Mouse (Mus musculus) 416B (cell line): ENCODE results near the gene Tmprss3.

Experiments
- DNase-seq: peaks from one replicate; pipeline ENCODE4 v3.0.0; 2011; ENCODE audit warnings: low read depth

Tmprss3 gene

DNA sequence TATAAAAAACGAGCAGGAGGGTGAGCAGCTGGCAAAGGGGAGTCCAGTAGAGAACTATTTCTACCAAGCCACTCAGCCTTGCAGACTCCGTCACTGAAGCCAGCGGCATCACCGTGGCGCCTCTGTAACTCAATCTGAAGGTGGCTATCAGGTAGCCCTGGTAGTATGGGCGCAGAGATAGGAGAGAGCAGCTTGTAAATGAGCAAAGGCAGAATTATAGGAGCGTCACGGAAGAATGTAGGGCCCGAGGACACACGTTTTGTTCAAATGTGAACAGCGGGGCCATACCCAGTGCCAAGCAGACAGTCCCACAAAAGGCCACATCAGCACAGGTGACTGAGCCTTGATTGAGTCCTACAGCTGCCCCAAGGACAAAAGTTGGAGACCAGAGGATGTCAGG lies at the start of gene Tmprss3:
TSS of gene Tmprss3 (minus strand) at position 101 of the 400 bp plus-strand sequence.
- no peak for DNase-seq

DNA sequence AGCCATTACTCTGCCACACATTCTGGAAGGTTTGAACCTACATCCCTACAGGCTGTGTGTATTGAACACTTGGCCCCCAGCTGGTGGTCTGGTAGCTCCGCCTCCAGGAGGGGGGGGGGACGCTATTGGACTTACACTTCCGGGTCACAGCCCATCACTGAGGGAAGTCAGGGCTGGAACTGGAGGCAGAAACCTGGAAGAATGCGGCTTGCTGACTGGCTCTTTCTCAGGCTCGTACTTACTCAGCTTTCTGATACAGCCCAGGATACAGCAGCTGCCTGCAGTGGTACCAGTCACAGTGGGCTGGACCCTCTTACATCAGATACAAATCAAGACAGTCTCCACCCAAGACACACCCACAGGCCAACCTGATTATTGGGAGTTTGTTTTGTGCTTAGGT lies 48.4 kb upstream of the Tmprss3 start:
- no peak for DNase-seq

DNA sequence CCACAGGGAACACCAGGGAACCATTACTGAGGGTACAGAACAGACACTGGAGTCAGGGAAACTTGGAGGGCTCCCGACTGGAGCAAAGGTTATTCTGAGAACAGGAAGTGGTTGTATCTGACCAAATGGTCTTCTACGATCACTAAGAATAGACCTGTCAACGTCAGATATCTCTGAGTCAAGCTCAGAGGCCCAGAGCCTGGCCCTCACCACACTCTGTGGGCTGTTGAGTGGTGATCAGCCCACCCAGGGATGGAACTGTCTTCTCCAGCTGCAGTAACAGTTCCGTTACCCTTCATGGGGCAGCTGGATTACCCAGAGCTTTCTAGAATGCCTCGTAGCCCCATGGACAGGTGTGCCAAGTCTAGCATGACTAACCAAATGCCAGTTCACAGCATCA lies 46.5 kb upstream of the Tmprss3 start:
- peak; percentile 51 for DNase-seq

DNA sequence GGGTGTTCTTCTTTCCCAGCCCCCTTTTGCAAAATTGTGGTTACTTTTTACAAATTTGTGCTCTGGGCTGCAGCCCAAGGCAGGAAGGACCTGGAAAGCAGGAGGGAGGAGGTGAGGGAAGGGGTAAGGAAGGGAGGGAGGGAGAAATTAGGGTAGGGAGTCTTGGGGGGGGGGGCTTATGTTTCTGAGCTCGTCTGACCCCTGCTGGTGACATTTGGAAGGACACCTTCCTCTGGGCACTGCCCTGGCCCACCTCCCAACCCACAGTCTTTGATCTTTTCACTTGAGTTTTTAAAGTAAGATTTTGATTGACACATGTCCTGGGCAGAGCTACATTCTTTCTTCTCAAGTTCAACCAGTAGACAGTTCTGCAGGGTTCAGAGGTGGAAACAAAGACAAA lies 44.0 kb upstream of the Tmprss3 start:
- peak; percentile 28 for DNase-seq

DNA sequence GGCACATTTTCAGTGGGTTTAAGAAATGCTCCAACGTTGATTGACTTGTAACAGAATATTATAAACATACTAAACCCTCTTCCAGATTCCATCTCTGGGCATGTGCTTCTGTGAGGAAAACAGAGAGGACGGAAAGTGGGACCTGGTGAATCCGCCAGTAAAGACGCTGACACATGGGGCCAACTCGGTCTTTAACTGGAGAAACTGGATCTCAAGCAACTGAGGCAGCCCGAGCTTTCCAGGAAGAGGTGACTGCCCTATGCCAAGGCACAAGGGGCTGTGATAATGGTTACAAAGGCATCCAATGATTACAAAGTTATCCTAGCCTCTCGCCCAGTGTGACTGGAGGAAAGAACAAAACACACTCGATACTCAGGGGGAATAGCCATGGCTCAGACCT lies 42.4 kb upstream of the Tmprss3 start:
- DNase-seq = no peak

DNA sequence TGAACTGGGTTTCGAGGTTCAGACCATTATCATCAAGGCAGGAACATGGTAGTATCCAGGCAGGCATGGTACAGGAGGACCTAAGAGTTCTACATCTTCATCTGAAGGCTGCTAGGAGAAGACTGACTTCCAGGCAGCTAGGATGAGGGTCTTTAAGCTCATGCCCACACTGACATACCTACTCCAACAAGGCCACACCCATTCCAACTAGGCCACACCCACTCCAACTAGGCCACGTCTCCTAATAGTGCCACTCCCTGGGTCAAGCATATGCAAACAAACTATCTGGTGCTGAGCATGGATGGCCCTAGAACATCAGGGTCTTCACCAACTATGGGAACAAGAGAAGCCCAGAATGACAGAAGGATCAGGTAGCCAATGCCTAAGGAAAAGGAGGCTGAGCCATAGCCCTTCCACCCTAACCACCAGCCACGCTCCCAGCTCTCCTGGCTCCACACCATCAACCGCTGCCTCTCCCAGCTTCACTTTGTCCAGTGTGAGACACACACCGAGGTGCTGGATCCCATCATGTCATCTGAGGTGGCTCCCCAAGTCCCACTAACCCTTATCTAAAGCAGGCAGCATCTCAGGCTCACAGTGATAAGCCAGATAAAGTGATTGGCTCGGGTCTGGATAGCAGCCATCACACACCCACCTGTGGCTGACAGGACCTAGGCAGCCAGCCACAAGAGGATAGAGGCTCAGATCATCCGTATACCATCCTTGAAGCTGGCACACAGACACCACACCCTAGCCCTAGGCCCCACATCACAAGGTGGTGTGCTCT lies 39.6 kb upstream of the Tmprss3 start:
- DNase-seq = no peak

DNA sequence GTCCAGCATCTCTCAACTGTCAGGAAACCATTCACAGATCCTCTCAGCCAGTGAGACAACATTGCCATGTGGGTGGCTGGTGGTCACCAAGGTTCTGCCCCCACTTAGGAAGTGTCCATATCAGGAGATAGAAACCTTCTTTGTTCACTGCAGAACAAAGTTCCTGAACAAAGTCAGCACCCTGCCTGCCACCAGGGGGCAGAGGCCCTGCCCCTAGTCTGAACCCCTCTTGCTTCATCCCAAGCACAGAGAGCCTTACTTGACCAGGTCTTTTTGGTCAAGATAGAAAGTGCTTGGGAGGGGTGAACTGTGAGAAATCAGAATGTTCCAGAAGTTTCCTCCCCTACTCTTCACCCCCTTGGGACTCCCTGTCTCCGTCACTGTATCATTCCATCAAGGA lies 37.1 kb upstream of the Tmprss3 start:
- peak; percentile 21 for DNase-seq

DNA sequence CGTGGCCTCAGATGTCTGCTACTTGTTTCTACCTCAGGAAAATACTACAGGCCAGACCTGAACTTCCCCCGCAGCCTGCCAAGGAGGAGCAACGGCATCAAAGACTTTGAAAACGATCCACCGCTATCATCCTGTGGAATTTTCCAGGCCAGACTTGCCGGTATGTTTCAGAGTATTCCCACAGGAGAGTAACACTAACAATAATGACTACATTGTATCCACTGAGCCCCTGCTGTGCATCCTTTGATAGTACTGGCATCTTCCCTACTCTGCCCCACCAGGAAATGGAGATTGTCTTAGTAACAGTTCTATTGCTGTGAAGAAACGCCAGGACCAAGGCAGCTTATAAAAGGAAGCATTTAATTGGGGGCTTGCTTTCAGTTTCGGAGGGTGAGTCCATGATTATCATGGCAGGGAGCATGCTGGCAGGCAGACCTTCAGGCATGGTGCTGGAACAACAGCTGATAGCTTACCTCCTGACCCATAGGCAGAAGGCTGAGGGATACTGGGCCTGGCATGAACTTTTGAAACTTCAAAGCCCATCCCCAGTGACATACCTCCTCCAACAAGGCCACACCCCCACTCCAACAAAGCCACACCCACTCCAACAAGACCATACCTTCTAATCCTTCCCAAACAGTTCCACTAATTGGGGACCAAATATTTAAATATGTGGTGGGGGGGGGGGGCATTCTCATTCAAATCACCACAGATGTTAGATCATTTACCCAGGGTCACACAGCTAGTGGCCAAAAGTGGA lies 33.7 kb upstream of the Tmprss3 start:
- no peak for DNase-seq

DNA sequence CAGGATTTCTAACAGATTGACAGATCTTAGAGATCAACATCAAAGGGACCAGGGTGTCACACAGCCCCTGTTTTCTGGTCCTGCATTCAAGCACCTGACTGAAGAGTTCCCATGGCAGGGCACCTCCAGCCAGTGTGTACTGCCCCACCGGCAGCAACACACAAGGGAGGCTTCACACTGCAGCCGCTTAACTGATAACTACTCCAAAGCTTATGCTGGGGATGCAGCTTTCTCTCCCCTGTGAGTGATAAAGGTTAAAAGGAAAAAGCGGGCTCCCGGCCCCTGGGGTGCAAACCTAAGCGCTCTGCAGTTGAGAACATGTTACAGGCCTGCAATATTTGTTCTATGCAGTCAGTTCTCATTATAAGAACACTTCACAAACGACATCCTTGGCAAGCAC lies 33.0 kb upstream of the Tmprss3 start:
- DNase-seq = no peak

DNA sequence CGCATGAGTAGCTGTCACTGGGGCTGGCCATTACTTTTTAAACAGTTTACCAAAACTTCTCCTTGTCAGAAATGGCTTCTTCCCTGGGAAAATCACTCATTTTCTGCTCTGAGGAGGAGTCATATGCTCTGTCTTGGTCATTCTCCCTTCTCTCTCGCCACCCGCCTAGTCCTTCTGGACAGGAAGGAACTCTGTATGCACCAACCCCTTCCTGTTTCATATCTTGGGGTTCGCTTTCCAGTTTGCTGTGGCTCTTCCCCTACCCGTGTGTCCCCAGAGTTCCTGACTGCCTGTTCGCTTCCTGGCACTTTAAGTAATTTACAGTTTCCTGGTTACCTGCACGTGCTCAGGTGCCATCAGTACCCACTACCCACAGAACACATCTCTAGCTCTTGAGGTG lies 28.2 kb upstream of the Tmprss3 start:
- DNase-seq = peak; percentile 58

DNA sequence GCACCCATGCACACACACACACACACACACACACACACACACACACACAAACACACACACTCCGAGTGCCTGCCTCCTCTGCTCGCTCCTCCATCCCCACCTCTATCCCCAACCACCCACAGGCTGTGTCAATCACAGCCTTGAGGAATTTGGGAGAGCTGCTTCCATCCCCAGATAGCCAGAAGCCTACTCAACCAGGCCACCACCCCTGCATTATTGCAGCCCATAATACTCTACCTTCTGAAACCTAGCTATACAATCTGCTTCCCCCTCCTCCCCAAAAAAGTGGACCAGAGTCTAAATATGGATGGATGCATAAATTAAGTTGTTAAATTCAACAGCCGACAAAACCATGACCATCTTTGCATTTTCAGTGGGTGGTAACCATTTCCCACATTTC lies 27.6 kb upstream of the Tmprss3 start:
- DNase-seq = no peak

DNA sequence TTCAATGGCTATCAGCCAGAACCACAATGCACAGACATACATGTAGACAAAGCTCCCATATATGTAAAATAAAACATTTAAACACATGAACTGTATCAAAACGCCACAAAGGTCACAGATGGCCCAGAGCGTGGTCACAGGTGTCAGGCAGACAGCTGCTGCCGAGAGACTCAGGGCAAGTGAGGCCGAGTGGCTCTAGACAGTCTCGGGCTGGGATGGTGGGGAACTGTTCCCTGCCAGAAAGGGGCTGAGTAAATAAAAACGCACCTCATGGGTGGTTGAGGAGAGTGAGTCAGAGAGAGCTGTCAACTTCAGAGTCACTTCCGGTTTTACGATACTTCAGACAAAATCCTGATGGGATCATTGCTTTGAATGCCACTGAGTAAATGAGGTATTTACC lies 25.8 kb upstream of the Tmprss3 start:
- DNase-seq = peak; percentile 81

DNA sequence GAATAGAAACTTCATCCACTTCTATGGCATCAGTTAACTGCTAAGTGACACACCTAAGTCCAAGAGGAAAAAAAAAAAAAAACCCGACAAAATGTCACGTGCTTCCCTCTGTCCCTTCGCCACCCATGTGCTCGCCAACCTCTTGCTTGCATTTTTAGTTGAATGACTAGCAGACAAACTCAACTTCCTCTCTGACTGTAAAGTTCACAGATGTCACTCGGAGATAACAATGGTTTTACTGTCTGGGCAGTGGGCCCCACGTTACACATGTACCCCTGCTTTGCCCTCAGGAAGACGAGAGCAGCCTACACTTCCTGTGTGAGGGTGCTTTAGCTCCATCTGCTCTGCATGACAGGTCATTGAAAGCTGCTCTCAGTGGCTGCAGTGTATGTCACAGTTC lies 25.1 kb upstream of the Tmprss3 start:
- DNase-seq = peak; percentile 99

DNA sequence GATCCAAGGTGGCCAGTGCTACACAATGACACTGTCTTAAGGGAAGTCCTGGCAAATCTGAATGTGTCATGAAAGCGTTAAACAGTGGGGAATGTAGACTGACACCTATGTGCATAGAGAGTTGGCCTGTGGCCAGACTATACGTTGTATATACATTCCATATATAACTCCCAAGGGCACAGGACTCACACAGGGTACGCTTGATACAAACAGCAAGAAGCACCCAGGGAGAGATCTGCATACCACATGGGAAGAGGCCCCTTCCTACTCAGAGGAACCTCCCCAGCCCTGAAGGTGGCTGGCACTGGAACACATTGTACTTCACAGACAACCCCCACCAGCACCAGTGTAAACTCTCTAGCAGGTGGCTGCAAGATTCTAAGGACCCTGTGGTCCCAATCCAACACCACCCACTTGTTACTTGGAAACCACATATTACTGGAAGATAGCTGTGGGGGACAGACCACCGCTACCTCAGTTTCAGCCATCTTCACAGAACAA lies 24.1 kb upstream of the Tmprss3 start:
- DNase-seq = peak; percentile 18

DNA sequence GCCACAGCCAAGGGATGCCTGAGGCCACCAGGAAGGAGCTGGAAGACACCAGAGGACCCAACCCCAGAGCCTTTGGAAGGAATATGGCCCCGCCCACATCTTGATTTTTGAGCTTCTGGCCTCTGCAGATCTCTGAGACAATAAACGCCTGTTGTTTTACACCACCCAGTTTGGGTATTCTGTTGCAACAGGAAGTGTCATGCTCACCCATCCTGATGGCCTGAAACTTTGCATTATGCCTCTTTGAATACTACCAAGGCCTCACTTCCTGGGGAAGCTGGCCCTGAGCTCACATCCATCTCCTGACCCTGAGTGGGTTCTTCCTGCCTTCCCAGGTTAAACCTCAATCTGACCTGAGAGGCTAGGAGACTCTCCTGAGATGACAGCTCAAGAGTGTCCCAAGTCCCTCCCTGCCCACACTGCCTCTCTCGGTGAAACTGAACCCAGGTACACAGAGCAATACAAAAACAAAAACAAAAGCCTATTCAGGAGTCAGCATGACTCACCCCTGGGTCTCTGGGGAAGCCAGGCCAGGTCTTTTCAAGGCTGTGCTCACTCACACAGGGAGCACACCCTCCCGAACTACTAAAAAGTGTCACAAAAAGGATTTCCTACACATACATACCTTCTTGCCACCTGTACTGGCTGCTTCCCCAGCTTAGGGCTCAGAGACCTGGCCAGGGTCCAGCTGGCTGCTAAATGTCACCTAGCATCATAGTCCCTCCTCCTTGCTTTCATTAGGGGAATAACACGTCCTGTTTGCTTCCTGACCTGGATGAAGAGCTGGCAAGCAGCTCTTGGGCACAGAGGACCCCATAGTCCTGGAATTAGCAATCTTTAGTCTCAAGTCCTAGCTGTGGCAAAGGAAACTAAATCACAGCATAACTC lies 17.5 kb upstream of the Tmprss3 start:
- DNase-seq = peak; percentile 86

DNA sequence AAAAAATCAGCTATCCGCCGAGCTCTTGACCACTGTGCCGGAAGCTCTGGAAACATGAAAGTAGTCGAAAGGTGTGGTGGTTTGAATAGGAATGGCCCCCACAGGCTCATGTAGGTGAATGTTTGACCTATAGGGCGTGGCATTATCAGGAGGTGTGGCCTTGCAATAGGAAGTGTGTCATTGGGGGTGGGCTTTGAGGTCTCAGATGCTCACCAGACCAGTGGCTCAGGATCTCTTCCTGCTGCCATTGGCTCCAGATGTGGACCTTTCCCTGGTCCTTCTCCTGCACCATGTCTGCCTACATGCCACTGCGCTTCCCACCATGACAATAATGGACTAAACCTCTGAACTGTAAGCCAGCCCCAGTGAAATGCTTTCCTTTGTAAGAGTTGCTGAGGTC lies 13.1 kb upstream of the Tmprss3 start:
- no peak for DNase-seq

DNA sequence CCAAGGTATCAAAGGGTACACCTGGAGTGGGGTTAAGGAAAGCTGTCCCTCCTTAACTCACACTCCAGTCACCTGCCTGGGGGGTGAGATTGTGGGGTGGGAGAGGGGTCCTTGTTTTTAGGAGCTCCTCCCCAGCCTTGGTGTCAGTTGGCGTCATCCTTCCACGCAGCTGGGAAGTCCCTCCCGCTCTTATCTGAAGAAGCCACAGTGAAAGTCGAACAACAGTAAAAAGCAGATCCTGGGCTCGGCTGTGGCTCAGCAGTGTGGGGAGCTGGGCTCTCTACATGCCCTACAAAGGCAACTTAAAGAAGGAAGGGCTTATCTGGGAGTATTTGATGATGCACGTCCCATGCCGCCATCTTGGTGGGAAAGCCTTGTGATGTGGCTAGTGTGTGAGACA lies 11.5 kb upstream of the Tmprss3 start:
- no peak for DNase-seq

DNA sequence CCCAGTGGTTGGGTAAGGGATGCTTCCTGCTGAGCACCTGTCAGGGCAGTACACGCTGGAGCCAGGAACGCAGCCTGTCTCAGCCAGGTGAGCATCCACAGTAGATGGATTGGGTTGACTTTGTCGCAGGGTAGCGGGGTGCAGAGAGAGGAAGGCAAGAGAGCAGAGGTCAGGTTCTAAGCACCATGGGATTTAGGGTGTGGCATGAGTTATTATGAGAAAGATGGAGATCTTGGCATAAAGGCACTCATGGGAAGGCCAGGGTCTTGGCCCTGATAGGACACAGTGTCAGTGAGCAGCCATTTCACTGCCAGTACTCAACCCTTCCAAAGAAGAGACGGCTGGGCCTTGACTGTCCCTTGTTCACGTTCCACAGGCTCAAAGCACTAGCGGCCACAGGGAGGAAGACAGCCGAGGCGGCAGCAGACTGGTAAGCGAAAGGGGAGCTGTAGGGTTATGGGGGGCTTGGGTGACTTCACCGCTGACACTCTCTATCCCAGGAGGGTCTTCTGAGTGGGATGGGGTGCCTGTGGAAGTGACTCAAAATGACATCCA lies 10.7 kb upstream of the Tmprss3 start:
- DNase-seq = no peak

DNA sequence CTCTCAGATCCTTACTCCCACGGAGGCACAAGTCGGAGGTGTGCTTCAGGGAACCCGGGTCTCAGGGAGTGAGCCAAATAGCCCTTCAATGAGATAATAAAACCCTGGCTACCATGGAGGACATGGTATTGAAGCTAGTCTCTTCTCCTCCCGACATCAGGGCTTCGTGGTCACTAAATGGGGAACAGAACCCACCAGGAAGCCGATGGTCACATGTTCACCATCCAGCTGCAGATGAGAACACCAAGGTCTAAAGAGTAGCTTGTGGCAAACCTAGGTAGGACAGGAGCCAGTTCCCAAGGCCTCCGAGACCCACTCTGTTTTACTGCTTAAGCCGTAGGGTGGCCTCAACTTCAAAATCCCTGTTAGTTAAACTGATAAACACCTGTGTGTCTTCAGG lies 9.9 kb upstream of the Tmprss3 start:
- DNase-seq = peak; percentile 50

DNA sequence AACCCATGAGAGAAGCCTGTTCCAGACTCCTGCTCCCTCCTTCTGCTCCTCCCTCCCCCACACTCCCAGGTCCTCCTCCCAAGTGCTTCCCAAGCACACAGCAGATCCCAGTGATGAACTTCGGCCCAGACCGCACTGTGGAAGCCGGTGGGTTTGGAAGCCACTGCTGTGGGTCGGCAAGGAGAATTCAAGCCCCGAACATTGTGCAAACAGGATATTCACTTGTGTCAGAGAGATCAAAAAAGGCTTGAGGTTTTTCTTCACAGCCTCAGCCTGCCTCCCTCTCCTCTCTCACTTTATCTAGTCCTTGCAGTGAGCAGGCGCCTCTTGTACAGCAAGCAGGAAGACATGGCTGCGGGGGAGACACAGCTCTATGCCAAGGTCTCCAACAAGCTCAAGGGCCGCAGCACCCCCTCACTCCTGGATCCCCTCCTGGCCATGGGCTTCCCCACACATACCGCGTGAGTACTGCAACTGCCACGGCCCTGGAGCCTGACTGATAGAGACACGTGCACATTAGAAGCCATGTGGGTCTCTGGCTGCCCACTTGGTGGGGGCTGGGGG lies 9.1 kb upstream of the Tmprss3 start, which contains the start of gene Ubash3a:
TSS of gene Ubash3a (plus strand) at position 103 of the 564 bp plus-strand sequence.
- DNase-seq = peak; percentile 83

DNA sequence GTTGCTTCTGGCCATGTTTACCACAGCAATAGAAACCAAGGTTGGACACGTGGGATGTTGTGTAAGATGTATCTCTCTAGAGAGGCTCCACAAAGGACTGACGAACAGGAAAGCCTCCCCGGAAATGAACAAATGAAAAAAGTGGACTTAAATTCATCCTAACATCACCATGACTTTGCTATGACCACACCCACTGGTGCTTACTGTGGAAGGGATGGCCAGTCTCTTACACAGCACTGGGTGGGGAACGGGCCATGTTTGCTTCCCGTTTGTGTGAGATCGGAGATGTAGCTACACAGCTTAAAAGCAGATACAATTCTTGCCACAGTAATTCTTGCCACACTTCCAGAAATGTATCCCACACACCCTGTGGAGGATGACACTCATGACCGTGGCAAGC lies 2.5 kb downstream of the Tmprss3 start:
- DNase-seq = peak; percentile 28

DNA sequence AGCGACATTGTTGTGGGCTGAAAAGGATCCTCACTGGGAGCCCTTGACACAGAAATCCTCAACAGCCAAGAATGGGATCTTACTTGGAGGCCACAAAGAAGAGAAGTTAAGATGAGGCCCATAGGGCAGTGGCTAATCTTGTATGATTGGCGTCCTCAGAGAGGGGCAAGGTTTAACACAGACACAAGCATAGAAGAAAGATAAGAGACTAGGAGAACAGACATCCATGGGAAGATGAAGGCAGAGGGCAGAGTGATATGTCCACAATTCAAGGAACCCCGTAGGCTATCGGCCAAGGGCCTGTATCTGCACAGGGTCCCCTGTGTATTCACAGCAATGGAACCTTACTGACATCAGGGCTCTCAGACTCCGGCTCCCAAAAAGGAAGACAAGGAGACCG lies 3.6 kb downstream of the Tmprss3 start:
- no peak for DNase-seq
